Mouse (Mus musculus): Measurements from ENCODE around the gene Prrc2c.

The Prrc2c gene

DNA sequence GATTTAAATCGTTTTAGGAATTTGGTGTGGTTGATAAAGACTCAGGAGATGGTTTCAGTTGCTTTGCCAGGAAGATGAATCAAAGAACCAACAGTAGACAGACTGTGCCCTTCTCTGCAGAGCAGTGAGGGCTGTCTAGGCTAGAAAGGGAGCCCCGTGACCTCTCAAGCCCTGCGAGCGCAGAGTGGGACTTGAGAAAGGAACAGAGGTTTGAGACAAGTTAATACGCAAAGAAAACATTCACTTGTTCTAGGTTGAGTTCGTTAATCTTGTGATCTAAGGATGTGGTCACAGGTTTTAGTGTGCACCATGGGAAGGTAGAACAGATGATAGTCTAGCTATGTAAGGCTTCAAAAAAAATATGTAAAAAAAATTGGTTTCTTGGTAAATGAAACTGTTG is 12.4 kb downstream of the Prrc2c start:
- peaks cover 41% of the 10 kb centered on the region for H3K36me3 ChIP-seq (ENCODE audit: insufficient read depth, low read length)
- peaks cover 66% of the 10 kb centered on the region for H3K4me1 ChIP-seq (replicated peaks; ENCODE audit: low read depth, low read length)
- no peaks in the 10 kb centered on the region for H3K27me3 ChIP-seq (ENCODE audit: insufficient read depth, low read length)
- H3K9me3 ChIP-seq (ENCODE audit: low read length) = no peaks in the 10 kb centered on the region
- TF ChIP-seq POU5F1 (IDR thresholded peaks at IDR 0.05; ENCODE audit: borderline replicate concordance, low read length) = no peak
- TF ChIP-seq NANOG (IDR thresholded peaks at IDR 0.05; ENCODE audit: borderline replicate concordance, low read length) = no peak
- no peak for TF ChIP-seq CTCF (conservative IDR thresholded peaks at IDR 0.05; ENCODE audit: low read length)
- H3K4me3 ChIP-seq (replicated peaks; ENCODE audit: low read length) = no peak overlapping the region

DNA sequence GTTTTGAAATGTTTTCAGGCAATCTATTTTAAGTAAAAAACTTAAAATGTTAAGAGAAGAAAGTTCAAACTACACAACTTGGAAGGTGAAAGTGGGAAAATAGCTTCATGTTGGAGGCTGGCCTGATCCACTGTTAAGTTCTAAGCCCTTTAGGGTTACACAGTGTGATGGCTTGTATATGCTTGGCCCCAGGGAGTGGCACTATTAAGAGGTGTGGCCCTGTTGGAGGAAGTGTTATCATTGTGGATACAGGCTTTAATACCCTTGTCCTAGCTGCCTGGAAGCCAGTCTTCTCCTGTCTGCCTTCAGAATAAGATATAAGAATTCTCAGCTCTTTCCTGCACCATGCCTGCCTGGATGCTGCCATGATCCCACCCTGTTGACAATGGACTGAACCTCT is 16.7 kb downstream of the Prrc2c start:
- Histone ChIP-seq H3K27me3 (ENCODE audit: insufficient read depth, low read length) (no peaks in the 10 kb centered on the region), H3K9me3 (ENCODE audit: low read length) (no peaks in the 10 kb centered on the region), H3K4me3 (replicated peaks; ENCODE audit: low read length) (no peak overlapping the region), H3K36me3 (ENCODE audit: insufficient read depth, low read length) (peaks cover 66% of the 10 kb centered on the region), H3K4me1 (replicated peaks; ENCODE audit: low read depth, low read length) (peaks cover 27% of the 10 kb centered on the region)
- no peak for TF ChIP-seq CTCF (conservative IDR thresholded peaks at IDR 0.05; ENCODE audit: low read length)
- TF ChIP-seq POU5F1 (IDR thresholded peaks at IDR 0.05; ENCODE audit: borderline replicate concordance, low read length) = no peak
- no peak for TF ChIP-seq NANOG (IDR thresholded peaks at IDR 0.05; ENCODE audit: borderline replicate concordance, low read length)

DNA sequence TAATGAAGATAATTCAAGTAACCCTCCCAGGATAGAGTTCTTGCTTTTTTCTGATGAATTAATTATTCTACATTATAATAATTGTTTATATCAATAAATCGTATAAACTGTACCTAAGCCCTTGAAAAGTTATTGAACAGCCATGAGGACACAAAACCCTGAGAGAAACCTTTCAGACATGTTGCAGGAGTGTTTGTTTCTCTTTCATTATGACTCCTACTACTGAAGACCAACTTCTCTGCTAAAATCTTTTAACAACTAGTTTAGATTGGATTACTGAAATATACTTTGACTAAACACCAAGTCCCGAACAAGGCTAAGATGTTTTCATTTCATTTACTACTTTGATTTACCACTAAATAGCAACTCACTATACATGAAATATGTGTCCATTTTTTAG is 19.7 kb downstream of the Prrc2c start:
- H3K36me3 ChIP-seq (ENCODE audit: insufficient read depth, low read length) = peaks cover 92% of the 10 kb centered on the region
- peaks cover 11% of the 10 kb centered on the region; the same call in 1 of the 2 replicates for H3K4me1 ChIP-seq (replicated peaks; ENCODE audit: low read depth, low read length)
- TF ChIP-seq POU5F1 (IDR thresholded peaks at IDR 0.05; ENCODE audit: borderline replicate concordance, low read length) = no peak
- no peak for TF ChIP-seq NANOG (IDR thresholded peaks at IDR 0.05; ENCODE audit: borderline replicate concordance, low read length)
- no peak for TF ChIP-seq CTCF (conservative IDR thresholded peaks at IDR 0.05; ENCODE audit: low read length)
- no peak overlapping the region for H3K4me3 ChIP-seq (replicated peaks; ENCODE audit: low read length)
- H3K9me3 ChIP-seq (ENCODE audit: low read length) = no peaks in the 10 kb centered on the region
- H3K27me3 ChIP-seq (ENCODE audit: insufficient read depth, low read length) = no peaks in the 10 kb centered on the region

DNA sequence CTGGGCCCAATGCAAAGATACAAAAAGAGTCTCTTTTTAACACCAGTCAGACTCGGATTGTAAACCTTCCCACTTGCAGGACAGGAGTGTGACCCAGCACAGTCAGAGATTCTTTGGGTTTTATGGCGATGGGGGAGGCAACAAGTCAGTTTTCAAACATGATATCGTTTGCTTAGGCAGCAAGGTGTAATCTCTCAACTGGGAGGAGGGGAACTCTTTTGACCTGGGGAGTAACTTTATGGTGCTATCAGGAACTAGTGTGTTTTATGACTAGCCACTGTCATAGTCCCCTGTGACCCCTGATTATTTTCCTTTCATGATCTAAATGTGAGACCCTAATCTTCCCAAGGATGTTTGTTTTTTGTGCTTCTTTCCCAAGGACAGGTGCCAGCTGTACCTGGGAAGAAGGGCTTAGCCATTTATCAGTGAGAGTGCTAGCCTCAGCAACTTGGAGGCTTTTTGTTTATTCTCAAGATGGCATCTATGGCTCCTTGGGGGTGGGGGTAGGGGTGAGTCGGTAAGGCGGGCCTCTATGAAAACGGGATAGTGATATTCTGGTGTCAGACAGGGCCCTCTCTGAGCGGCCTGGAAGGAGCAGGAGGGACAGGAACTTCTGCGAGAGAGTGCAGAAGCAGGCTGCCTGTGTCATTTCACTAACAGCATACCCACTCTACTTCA is 39.8 kb downstream of the Prrc2c start:
- TF ChIP-seq POU5F1 (IDR thresholded peaks at IDR 0.05; ENCODE audit: borderline replicate concordance, low read length) (no peak), CTCF (conservative IDR thresholded peaks at IDR 0.05; ENCODE audit: low read length) (no peak), NANOG (IDR thresholded peaks at IDR 0.05; ENCODE audit: borderline replicate concordance, low read length) (no peak)

DNA sequence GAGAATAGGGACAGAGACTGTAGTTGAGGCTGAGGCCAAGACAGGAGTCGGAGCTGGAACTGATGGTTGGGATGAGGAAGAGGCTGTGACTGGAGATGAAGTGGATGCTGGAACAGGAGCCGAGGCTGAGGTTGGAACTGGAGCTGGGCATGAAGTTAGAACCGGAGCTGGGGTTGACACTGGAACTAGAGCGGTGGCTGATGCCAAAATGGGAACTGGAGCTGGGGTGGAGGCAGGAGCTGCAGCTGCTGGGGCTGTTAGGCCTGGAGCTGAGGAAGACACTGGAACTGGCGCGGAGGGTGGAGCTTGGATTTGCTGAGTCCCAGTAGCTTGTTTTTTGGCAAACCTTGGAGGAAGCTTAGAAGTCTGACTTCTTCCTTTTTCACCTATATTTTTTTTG is 42.5 kb downstream of the Prrc2c start:
- Histone ChIP-seq H3K9me3 (ENCODE audit: low read length) (no peaks in the 10 kb centered on the region), H3K4me3 (replicated peaks; ENCODE audit: low read length) (no peak overlapping the region), H3K36me3 (ENCODE audit: insufficient read depth, low read length) (peaks cover 99% of the 10 kb centered on the region), H3K4me1 (replicated peaks; ENCODE audit: low read depth, low read length) (no peaks in the 10 kb centered on the region; the same call in 1 of the 2 replicates), H3K27me3 (ENCODE audit: insufficient read depth, low read length) (no peaks in the 10 kb centered on the region)
- TF ChIP-seq POU5F1 (IDR thresholded peaks at IDR 0.05; ENCODE audit: borderline replicate concordance, low read length) (no peak), NANOG (IDR thresholded peaks at IDR 0.05; ENCODE audit: borderline replicate concordance, low read length) (no peak), CTCF (conservative IDR thresholded peaks at IDR 0.05; ENCODE audit: low read length) (no peak)

More for the DNA sequence above, 39.8 kb downstream of the Prrc2c start:
- Histone ChIP-seq H3K27me3 (ENCODE audit: insufficient read depth, low read length) (no peaks in the 10 kb centered on the region), H3K4me3 (replicated peaks; ENCODE audit: low read length) (no peak overlapping the region), H3K36me3 (ENCODE audit: insufficient read depth, low read length) (peaks cover 99% of the 10 kb centered on the region), H3K9me3 (ENCODE audit: low read length) (no peaks in the 10 kb centered on the region), H3K4me1 (replicated peaks; ENCODE audit: low read depth, low read length) (peaks cover 11% of the 10 kb centered on the region; the same call in 1 of the 2 replicates)

DNA sequence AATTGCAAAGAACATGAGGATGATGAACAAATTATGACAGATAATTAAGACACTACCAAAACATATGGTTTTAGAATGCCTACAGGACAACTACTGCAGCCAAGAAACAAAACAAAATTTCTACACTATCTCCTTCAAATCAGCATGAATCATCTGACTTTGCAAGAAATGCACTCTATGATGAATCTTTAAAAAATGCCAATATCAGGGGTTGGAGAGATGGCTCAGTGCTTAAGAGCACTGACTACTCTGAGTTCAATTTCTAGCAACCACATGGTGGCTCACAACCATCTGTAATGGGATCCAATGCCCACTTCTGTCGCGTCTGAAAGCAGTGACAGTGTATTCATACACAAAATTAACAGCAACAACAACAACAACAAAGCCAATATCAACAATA is 46.6 kb downstream of the Prrc2c start:
- H3K36me3 ChIP-seq (ENCODE audit: insufficient read depth, low read length) = peaks cover 99% of the 10 kb centered on the region
- H3K9me3 ChIP-seq (ENCODE audit: low read length) = no peaks in the 10 kb centered on the region
- H3K4me3 ChIP-seq (replicated peaks; ENCODE audit: low read length) = no peak overlapping the region
- H3K4me1 ChIP-seq (replicated peaks; ENCODE audit: low read depth, low read length) = no peaks in the 10 kb centered on the region
- no peaks in the 10 kb centered on the region for H3K27me3 ChIP-seq (ENCODE audit: insufficient read depth, low read length)
- TF ChIP-seq POU5F1 (IDR thresholded peaks at IDR 0.05; ENCODE audit: borderline replicate concordance, low read length) = no peak
- TF ChIP-seq CTCF (conservative IDR thresholded peaks at IDR 0.05; ENCODE audit: low read length) = no peak
- no peak for TF ChIP-seq NANOG (IDR thresholded peaks at IDR 0.05; ENCODE audit: borderline replicate concordance, low read length)

DNA sequence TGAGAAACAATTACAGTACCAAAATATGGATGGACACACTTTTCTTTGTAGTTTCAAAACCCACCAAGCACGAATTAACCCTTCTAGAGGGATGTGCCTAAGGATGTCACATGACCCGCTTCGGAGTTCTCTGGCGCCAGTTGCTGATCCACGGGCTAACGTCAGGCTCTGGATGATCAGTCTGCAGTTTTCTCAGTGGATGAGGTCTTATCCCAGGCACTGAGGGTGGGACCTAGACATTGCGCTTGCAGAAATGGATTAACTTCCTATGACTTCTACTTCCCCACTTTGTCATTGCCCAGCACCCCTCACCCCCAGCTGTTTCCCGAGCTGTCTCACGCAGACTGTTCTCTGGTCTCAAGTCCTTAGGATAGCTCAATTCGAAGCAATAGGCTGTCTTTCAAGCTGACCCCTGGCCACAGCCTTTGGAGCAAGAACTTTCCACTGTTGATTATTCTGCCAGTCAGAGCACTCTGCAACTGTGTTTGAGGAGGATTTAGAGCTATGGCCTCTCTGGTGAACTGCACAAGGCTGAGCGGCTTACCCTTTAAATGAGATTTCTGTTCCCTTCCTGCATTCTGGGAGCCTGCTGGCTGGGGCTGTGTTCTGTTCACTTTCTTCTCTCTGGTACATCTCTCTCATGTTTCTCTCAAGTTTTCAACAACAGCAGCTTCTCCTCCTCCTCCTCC is 74.7 kb downstream of the Prrc2c start:
- Histone ChIP-seq H3K4me3 (replicated peaks; ENCODE audit: low read length) (0 out of 2 replicates have a peak overlapping the region, but pooled peaks have one; percentile 30), H3K4me1 (replicated peaks; ENCODE audit: low read depth, low read length) (peaks cover 23% of the 10 kb centered on the region), H3K36me3 (ENCODE audit: insufficient read depth, low read length) (peaks cover 16% of the 10 kb centered on the region), H3K9me3 (ENCODE audit: low read length) (no peaks in the 10 kb centered on the region), H3K27me3 (ENCODE audit: insufficient read depth, low read length) (no peaks in the 10 kb centered on the region)
- TF ChIP-seq POU5F1 (IDR thresholded peaks at IDR 0.05; ENCODE audit: borderline replicate concordance, low read length) (no peak), NANOG (IDR thresholded peaks at IDR 0.05; ENCODE audit: borderline replicate concordance, low read length) (no peak), CTCF (conservative IDR thresholded peaks at IDR 0.05; ENCODE audit: low read length) (no peak)

DNA sequence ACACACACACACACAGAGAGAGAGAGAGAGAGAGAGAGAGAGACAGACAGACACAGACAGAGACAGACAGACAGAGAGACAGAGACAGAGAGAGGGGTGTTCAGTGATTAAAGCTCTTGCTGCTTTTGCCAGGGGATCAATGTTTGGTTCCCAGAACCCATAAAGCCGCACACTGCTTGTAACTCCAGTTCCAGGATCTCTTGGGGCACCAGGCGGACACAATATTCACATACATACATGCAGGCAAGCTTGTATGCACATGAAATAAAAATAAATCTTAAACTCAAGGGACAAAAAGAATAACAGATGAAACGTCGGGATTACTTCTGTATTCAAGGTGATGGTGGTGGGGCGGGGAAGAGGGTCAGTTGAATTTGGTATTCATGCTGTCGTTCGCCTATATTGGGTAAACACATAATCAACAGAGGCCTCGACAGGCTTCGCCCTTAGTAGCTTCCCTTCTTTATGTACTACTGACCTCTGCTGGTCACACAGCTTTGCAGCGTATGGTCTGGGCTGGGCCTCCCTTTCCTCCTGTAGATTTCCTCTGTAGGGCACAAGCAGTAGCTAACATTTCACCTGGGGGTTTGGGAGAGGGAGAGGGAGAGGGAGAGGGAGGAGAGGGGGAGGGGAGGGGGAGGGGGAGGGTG is 75.4 kb downstream of the Prrc2c start:
- no peaks in the 10 kb centered on the region for H3K9me3 ChIP-seq (ENCODE audit: low read length)
- peaks cover 23% of the 10 kb centered on the region for H3K4me1 ChIP-seq (replicated peaks; ENCODE audit: low read depth, low read length)
- no peak overlapping the region for H3K4me3 ChIP-seq (replicated peaks; ENCODE audit: low read length)
- H3K27me3 ChIP-seq (ENCODE audit: insufficient read depth, low read length) = no peaks in the 10 kb centered on the region
- peaks cover 10% of the 10 kb centered on the region for H3K36me3 ChIP-seq (ENCODE audit: insufficient read depth, low read length)
- TF ChIP-seq CTCF (conservative IDR thresholded peaks at IDR 0.05; ENCODE audit: low read length) (peak; percentile 53), NANOG (IDR thresholded peaks at IDR 0.05; ENCODE audit: borderline replicate concordance, low read length) (no peak)
